ENCODE assay signal across 29 mouse cellular contexts in genomic region chr13:90851795-90852194, GRCm38 (mm10). TPM values are rescaled to one million over a fixed set of nuclear protein-coding genes. Genes with fewer than 3 reads are reported as not detected.
"Had no signal": no experiment of that assay in that cellular context is flagged by ENCODE, and none has a peak within 500 bp of the region (broad histone marks: within the 10 kb centered on the region; RNA-seq: fewer than 3 reads in every experiment).

No protein-coding gene starts in this region.

- H3K27ac ChIP-seq: hindbrain, embryonic 10.5 days; hindbrain, embryonic 12.5 days; hindbrain, embryonic 14.5 days; kidney, embryonic 15.5 days; kidney, postnatal 0 days; layer of hippocampus, adult 2 months; left cerebral cortex, adult 2 months; limb, embryonic 10.5 days; limb, embryonic 12.5 days; liver, embryonic 13.5 days; liver, embryonic 15.5 days had no signal

- H3K9ac ChIP-seq: heart, embryonic 12.5 days; hindbrain, embryonic 12.5 days; hindbrain, embryonic 14.5 days; kidney, embryonic 15.5 days; limb, embryonic 12.5 days; liver, embryonic 13.5 days; liver, embryonic 15.5 days had no signal

- H3K9me3 ChIP-seq: hindbrain, embryonic 10.5 days; hindbrain, embryonic 12.5 days; kidney, embryonic 15.5 days; limb, embryonic 10.5 days; liver, embryonic 13.5 days; liver, embryonic 15.5 days had no signal

- H3K27me3 ChIP-seq: heart, embryonic 12.5 days; hindbrain, embryonic 12.5 days; kidney, embryonic 15.5 days; limb, embryonic 12.5 days; liver, embryonic 13.5 days; liver, embryonic 15.5 days had no signal

- H3K4me1 ChIP-seq: heart, embryonic 12.5 days; hindbrain, embryonic 10.5 days; hindbrain, embryonic 12.5 days; kidney, embryonic 15.5 days; liver, embryonic 13.5 days; liver, embryonic 15.5 days had no signal

- ATAC-seq: hindbrain, embryonic 16.5 days; inflammation-experienced regulatory T-cells, adult 6 months had no signal

- H3K4me2 ChIP-seq: heart, embryonic 12.5 days; hindbrain, embryonic 12.5 days; hindbrain, embryonic 14.5 days; kidney, embryonic 15.5 days; limb, embryonic 12.5 days; liver, embryonic 11.5 days; liver, embryonic 13.5 days; liver, embryonic 15.5 days had no signal

- H3K36me3 ChIP-seq: hindbrain, embryonic 10.5 days; hindbrain, embryonic 12.5 days; kidney, embryonic 15.5 days; limb, embryonic 10.5 days; limb, embryonic 12.5 days; liver, embryonic 13.5 days; liver, embryonic 15.5 days had no signal

- DNase-seq: gastrocnemius, postnatal 10 days; gastrocnemius, postnatal 25 days; heart, adult 18-20 months; heart, postnatal 10 days; heart, postnatal 4 days; kidney, adult 11 months; kidney, adult 2 months; kidney, adult 9 months; kidney, postnatal 25 days; kidney, postnatal 4 days; liver; liver, embryonic 13.5 days had no signal

- H3K4me3 ChIP-seq: heart, embryonic 12.5 days; hindbrain, embryonic 10.5 days; hindbrain, embryonic 12.5 days; kidney, embryonic 15.5 days; layer of hippocampus, adult 2 months; left cerebral cortex, adult 2 months; limb, embryonic 10.5 days; limb, embryonic 12.5 days; liver, embryonic 13.5 days; liver, embryonic 15.5 days had no signal

RNA-seq across cellular contexts. Expression of gene Atp6ap1l, which starts 53.4 kb away (rescaled TPM):
- total RNA-seq: gastrocnemius, adult 18-20 months; gastrocnemius, postnatal 10 days; gastrocnemius, postnatal 25 days; gastrocnemius, postnatal 4 days; granulocyte monocyte progenitor cell, adult 5-6 weeks; heart, adult 18-20 months had no signal
- polyA plus RNA-seq: inflammation-experienced regulatory T-cells, adult 6 months; liver, embryonic 11.5 days; liver, embryonic 13.5 days had no signal
